Mouse (Mus musculus) intestine, embryonic 14.5 days (tissue): ENCODE measurements around the gene Usp6nl. TPM values are rescaled to one million over a fixed set of nuclear protein-coding genes. Genes with fewer than 3 reads are reported as not detected.
A peak's percentile ranks its signal among the peaks of the same experiment; 100 is the strongest.

Experiments used
- ATAC-seq: fragments of 200-750 bp; cut with Nextera tagmentation; replicated peaks from 2 replicates; pipeline ENCODE4 v1.8.0; 2017; ENCODE audit warnings: low read depth, moderate number of reproducible peaks, moderate TSS enrichment, moderate library complexity; ENCODE audit not compliant: low FRiP score, low TSS enrichment
- DNase-seq: peaks from one replicate; pipeline ENCODE4 v3.0.0-alpha.2; 2018; ENCODE audit warnings: low spot score
- H3K27ac ChIP-seq: fragments of 300-500 bp; sonication (generic); 2 replicates; pipeline ENCODE4 v1.5.1; 2014; ENCODE audit warnings: low read depth, mild to moderate bottlenecking, control low read depth
- H3K27me3 ChIP-seq: fragments of 300-500 bp; sonication (generic); replicated peaks from 2 replicates; pipeline ENCODE4 v1.6.1; 2014; ENCODE audit warnings: low read length, control low read depth; ENCODE audit not compliant: control insufficient read depth, insufficient read depth
- H3K36me3 ChIP-seq: fragments of 300-500 bp; sonication (generic); 2 replicates; pipeline ENCODE4 v1.6.1; 2014; ENCODE audit warnings: low read length, control low read depth; ENCODE audit not compliant: control insufficient read depth, insufficient read depth
- H3K4me1 ChIP-seq: fragments of 300-500 bp; sonication (generic); replicated peaks from 2 replicates; pipeline ENCODE4 v1.6.1; 2014; ENCODE audit warnings: low read length, control low read depth, mixed read lengths; ENCODE audit not compliant: control insufficient read depth, insufficient read depth
- H3K4me2 ChIP-seq: fragments of 300-500 bp; sonication (generic); 2 replicates; pipeline ENCODE4 v1.6.1; 2014; ENCODE audit warnings: low read length
- H3K4me3 ChIP-seq: fragments of 300-500 bp; sonication (generic); 2 replicates; pipeline ENCODE4 v1.5.1; 2014; ENCODE audit warnings: low read depth, low read length, control low read depth, mixed read lengths
- H3K9ac ChIP-seq: fragments of 300-500 bp; sonication (generic); 2 replicates; pipeline ENCODE4 v1.6.1; 2014; ENCODE audit warnings: mild to moderate bottlenecking, low read length
- H3K9me3 ChIP-seq: fragments of 300-500 bp; sonication (generic); 2 replicates; pipeline ENCODE4 v1.6.1; 2016; ENCODE audit warnings: low read length, control low read depth; ENCODE audit not compliant: control insufficient read depth
- WGBS: fragments of 180-500 bp; shearing (Covaris S2); extraction: QIAGEN DNeasy Blood & Tissue Kit; methylation state at CpG from one replicate; pipeline ENCODE4 v1.1.7; 2014; 5-methylcytosine and 5-hydroxymethylcytosine counted together
- polyA plus RNA-seq: library from polyadenylated mRNA; unstranded; fragments of >200 nt; fragmentation: Nextera tagmentation; extraction: Ambion mirVana; gene quantifications from 2 replicates; pipeline ENCODE4 v1.2.1, GENCODE M21; 2014

The Usp6nl gene
- polyA plus RNA-seq, 1 experiment from 2014 or later, result 14.4 TPM

- H3K27me3 ChIP-seq, result no peaks in the 10 kb centered on the region
- peaks cover 17% of the 10 kb centered on the region for H3K4me1 ChIP-seq
- ATAC-seq (no peak), DNase-seq (no peak)
- H3K4me2 ChIP-seq, result no peak overlapping the region
- no peak overlapping the region for H3K27ac ChIP-seq
- WGBS, result 86% methylated on average over 1 of the region's 1 CpGs
- no peak overlapping the region for H3K9ac ChIP-seq
- no peak overlapping the region for H3K4me3 ChIP-seq
- H3K36me3 ChIP-seq, result no peaks in the 10 kb centered on the region; the same call in 1 of the 2 replicates
- no peaks in the 10 kb centered on the region for H3K9me3 ChIP-seq
Measured at GRCm38 (mm10) chr2:6336013-6336412, 13.5 kb downstream of the Usp6nl start.

- DNase-seq (no peak), ATAC-seq (no peak)
- Histone ChIP-seq H3K27me3 (no peaks in the 10 kb centered on the region), H3K9ac (no peak overlapping the region), H3K4me2 (no peak overlapping the region), H3K4me1 (peaks cover 12% of the 10 kb centered on the region), H3K4me3 (no peak overlapping the region), H3K27ac (no peak overlapping the region), H3K9me3 (no peaks in the 10 kb centered on the region), H3K36me3 (no peaks in the 10 kb centered on the region; the same call in 1 of the 2 replicates)
- 85% methylated on average over 3 of the region's 3 CpGs for WGBS
Measured at GRCm38 (mm10) chr2:6336649-6337048, 14.2 kb downstream of the Usp6nl start.

DNA sequence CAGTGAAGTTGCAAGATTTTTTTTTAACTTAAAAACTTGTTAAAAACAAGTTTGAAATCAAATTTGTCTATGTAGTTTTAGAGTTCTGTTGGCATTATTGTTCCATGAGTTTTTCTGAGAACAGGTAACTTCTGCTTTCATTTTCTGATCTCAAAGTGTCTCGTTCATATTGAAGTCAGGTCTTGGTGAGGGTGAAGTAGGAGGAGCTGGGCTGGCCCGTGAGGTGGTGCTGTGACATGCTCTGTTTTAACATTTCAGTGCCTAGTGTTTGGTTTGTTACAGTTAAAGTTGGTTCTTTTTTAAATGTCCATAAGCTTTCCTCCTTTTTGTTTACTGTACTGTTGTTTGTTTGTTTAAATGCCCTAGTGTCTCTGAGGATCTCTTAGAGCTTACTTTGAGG is 15.0 kb downstream of the Usp6nl start:
- Histone ChIP-seq H3K9me3 (no peaks in the 10 kb centered on the region), H3K27me3 (no peaks in the 10 kb centered on the region)
- 81% methylated on average over 2 of the region's 2 CpGs for WGBS

GRCm38 (mm10) chr2:6338031-6338629 is 15.7 kb downstream of the Usp6nl start:
- Histone ChIP-seq H3K27me3 (no peaks in the 10 kb centered on the region), H3K9ac (no peak overlapping the region), H3K4me3 (no peak overlapping the region), H3K27ac (no peak overlapping the region), H3K36me3 (no peaks in the 10 kb centered on the region; the same call in 1 of the 2 replicates), H3K4me2 (no peak overlapping the region), H3K4me1 (peaks cover 6% of the 10 kb centered on the region), H3K9me3 (no peaks in the 10 kb centered on the region)
- WGBS, result 75% methylated on average over 9 of the region's 9 CpGs
- no peak for DNase-seq
- no peak for ATAC-seq

More for the DNA sequence above, 15.0 kb downstream of the Usp6nl start:
- H3K27ac ChIP-seq, result no peak overlapping the region
- H3K36me3 ChIP-seq, result no peaks in the 10 kb centered on the region; the same call in 1 of the 2 replicates
- ATAC-seq, result no peak
- H3K9ac ChIP-seq, result no peak overlapping the region
- H3K4me2 ChIP-seq, result no peak overlapping the region
- no peak for DNase-seq
- no peak overlapping the region for H3K4me3 ChIP-seq
- H3K4me1 ChIP-seq, result peaks cover 6% of the 10 kb centered on the region

DNA sequence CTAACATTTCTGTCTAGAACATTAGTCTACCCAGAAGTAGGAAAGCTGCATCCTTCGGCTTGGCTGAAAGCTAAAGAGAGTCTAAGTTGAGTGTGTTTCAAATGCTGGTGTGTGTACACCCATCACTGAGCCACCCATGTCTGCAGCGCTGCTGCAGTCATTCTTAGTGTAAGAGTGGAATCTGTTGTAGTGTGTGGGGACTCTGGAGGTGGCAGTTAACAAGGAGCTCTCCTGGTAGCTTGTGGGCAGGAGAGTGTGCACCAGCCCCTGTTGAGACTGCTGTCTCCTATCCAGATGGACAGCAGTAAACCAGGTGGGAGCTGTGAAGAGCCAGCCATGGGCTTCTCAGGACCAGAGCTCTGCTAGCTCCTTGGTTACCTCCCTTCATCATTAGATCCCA is 18.0 kb downstream of the Usp6nl start:
- no peak overlapping the region for H3K4me3 ChIP-seq

DNA sequence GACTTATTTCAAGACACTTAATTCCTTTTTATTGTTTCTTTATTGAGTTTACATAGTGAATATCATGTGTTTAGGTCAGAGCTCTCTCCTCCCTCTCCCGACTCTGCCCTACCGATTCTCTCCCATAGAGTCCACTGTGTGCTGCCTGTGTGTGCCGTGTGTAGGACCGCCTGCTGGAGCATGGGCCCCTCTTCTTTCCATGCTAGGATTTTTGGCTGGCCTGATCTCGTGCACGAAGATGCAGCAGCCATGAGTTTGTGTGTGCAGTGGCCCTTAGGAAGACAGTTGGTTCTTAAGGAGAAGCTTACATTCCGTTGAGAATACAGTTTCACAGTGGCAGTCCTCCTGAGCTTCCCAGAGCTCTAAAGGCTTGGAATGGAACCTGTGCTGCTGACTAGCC is 19.0 kb downstream of the Usp6nl start:
- H3K4me2 ChIP-seq, result no peak overlapping the region
- no peaks in the 10 kb centered on the region; the same call in 1 of the 2 replicates for H3K4me1 ChIP-seq
- no peak overlapping the region for H3K4me3 ChIP-seq
- no peaks in the 10 kb centered on the region for H3K9me3 ChIP-seq
- no peaks in the 10 kb centered on the region; the same call in 1 of the 2 replicates for H3K36me3 ChIP-seq
- H3K27me3 ChIP-seq, result no peaks in the 10 kb centered on the region
- ATAC-seq (no peak), DNase-seq (no peak)
- H3K27ac ChIP-seq, result no peak overlapping the region
- WGBS, result 68% methylated on average over 7 of the region's 7 CpGs
- H3K9ac ChIP-seq, result no peak overlapping the region

More for the DNA sequence above, 18.0 kb downstream of the Usp6nl start:
- Histone ChIP-seq H3K4me2 (no peak overlapping the region), H3K4me1 (no peaks in the 10 kb centered on the region; the same call in 1 of the 2 replicates), H3K9me3 (no peaks in the 10 kb centered on the region), H3K27ac (no peak overlapping the region), H3K36me3 (no peaks in the 10 kb centered on the region; the same call in 1 of the 2 replicates), H3K27me3 (no peaks in the 10 kb centered on the region), H3K9ac (no peak overlapping the region)
- DNase-seq (no peak), ATAC-seq (no peak)
- 92% methylated on average over 2 of the region's 2 CpGs for WGBS

GRCm38 (mm10) chr2:6349256-6350092 is 27.0 kb downstream of the Usp6nl start:
- Histone ChIP-seq H3K27ac (no peak overlapping the region), H3K4me2 (no peak overlapping the region), H3K9ac (no peak overlapping the region), H3K4me3 (no peak overlapping the region), H3K27me3 (no peaks in the 10 kb centered on the region), H3K9me3 (no peaks in the 10 kb centered on the region), H3K36me3 (no peaks in the 10 kb centered on the region), H3K4me1 (peaks cover 17% of the 10 kb centered on the region)
- 77% methylated on average over 11 of the region's 11 CpGs for WGBS
- DNase-seq, result no peak
- peak; percentile 50 for ATAC-seq

DNA sequence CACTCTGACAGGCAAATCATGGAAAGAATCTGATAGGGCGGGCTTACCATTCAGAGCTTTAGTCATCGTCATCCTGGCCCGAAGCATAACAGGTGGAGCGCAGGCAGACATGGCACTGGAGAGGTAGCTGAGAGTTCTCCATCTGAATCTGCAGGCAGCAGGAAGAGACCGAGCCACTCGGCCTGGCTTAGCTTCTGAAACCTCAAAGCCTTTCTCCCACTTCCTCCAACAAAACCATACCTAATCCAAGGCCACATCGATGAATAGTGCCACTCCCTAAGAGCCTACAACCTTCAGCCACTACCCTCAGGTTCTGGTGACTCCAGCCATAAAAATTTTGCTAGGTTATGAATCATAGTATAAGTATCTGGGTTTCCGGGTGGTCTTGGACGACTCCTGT is 27.7 kb downstream of the Usp6nl start:
- H3K36me3 ChIP-seq, result no peaks in the 10 kb centered on the region
- DNase-seq, result no peak
- 75% methylated on average over 9 of the region's 9 CpGs for WGBS
- H3K9me3 ChIP-seq, result no peaks in the 10 kb centered on the region
- peaks cover 17% of the 10 kb centered on the region for H3K4me1 ChIP-seq
- H3K4me2 ChIP-seq, result no peak overlapping the region
- H3K27me3 ChIP-seq, result no peaks in the 10 kb centered on the region
- H3K4me3 ChIP-seq, result no peak overlapping the region
- no peak overlapping the region for H3K27ac ChIP-seq
- ATAC-seq, result peak; percentile 25; the same call in 1 of the 2 replicates
- no peak overlapping the region for H3K9ac ChIP-seq
